Mouse (Mus musculus) left cerebral cortex, adult 2 months (tissue): ENCODE measurements around the gene Gm16434. TPM values are rescaled to one million over a fixed set of nuclear protein-coding genes. Genes with fewer than 3 reads are reported as not detected.
"Not testable (repeated sequence)": the region's sequence is repeated elsewhere in the genome, so short reads cannot be mapped to it uniquely, and the experiment has no call there.

Experiments used
- DNase-seq, 2 experiments: peaks; one replicate each; pipeline ENCODE4 v3.0.0; 2021 to 2022; ENCODE audit warnings: low spot score in 2 of 2, mixed read lengths in 1 of 2; ENCODE audit errors: extremely low spot score in 1 of 2
- H3K27ac ChIP-seq: fragments of 200-600 bp; 2 replicates; pipeline ENCODE4 v1.8.1; 2022
- H3K4me3 ChIP-seq: fragments of 200-600 bp; 2 replicates; pipeline ENCODE4 v1.8.1; 2022
- CTCF ChIP-seq: fragments of 200-600 bp; IDR thresholded peaks from 2 replicates; pipeline ENCODE4 v1.8.1; 2022; ENCODE audit warnings: antibody characterized with exemption, mild to moderate bottlenecking, moderate library complexity
- intact Hi-C: fragments of 180-260 bp; cut with DNase I; formaldehyde crosslinking; loops from one replicate; pipeline ENCODE4 v1.15.1; 2025
- long read RNA-seq, 2 experiments: library from polyadenylated mRNA; stranded (forward); transcript quantifications; one replicate each; pipeline ENCODE4 v2.0.0; 2021; ENCODE audit warnings: borderline mapping rate in 2 of 2
- total RNA-seq, 2 experiments: library from RNA; stranded (reverse); gene quantifications; 2 replicates each; pipeline ENCODE4 v1.2.3; 2021

Gm16434 gene
- total RNA-seq = not detected
- long read RNA-seq, experiment 1 = 0 reads
- long read RNA-seq, experiment 2 = 0 reads

- H3K27ac ChIP-seq, DNase-seq, H3K4me3 ChIP-seq, intact Hi-C loops: not testable (repeated sequence)
These were observed at the start of gene Gm16434 for GRCm38 (mm10) chr14:7194440-7194839. Gm16434 (minus strand) TSS chr14:7194540.

- H3K4me3 ChIP-seq, intact Hi-C loops, DNase-seq, H3K27ac ChIP-seq: not testable (repeated sequence)
- TF ChIP-seq CTCF = peak; percentile 41
These were observed 49.2 kb upstream of the Gm16434 start for GRCm38 (mm10) chr14:7243498-7243897.

- H3K27ac ChIP-seq, intact Hi-C loops, H3K4me3 ChIP-seq: not testable (repeated sequence)
- DNase-seq = peak; percentile 6 to 10
These were observed 5.7 kb upstream of the Gm16434 start for GRCm38 (mm10) chr14:7200070-7200469.

- H3K4me3 ChIP-seq, H3K27ac ChIP-seq, intact Hi-C loops: not testable (repeated sequence)
- DNase-seq = peak; percentile 7 to 10
These were observed 19.8 kb downstream of the Gm16434 start, which contains the start of gene Gm3512 for GRCm38 (mm10) chr14:7174483-7174971. Gm3512 (minus strand) TSS chr14:7174533.

Other genes starting within 250 kb of the Gm16434 start
- gene Gm6356, start 220.7 kb downstream of the Gm16434 start, total RNA-seq = not detected
- gene Gm10406, start 167.1 kb downstream of the Gm16434 start, total RNA-seq = under 1 TPM; 0.51 to 0.72 TPM
- not detected for gene Gm3685, start 149.6 kb downstream of the Gm16434 start, total RNA-seq
- 1 to 10 TPM; 1.9 to 3.4 TPM for gene Gm3696, start 93.9 kb downstream of the Gm16434 start, total RNA-seq
- not detected for gene Gm6676, start 69.1 kb downstream of the Gm16434 start, total RNA-seq
- gene Gm3512, start 20.0 kb downstream of the Gm16434 start, total RNA-seq = 1 to 10 TPM; 1.4 to 1.6 TPM
- not detected for gene Gm3727, start 70.2 kb upstream of the Gm16434 start, total RNA-seq
- under 1 TPM; 0.56 to 0.57 TPM for gene Gm3739, start 120.5 kb upstream of the Gm16434 start, total RNA-seq
- not detected for gene Gm5797, start 137.9 kb upstream of the Gm16434 start, total RNA-seq
- not detected for gene Gm8374, start 170.6 kb upstream of the Gm16434 start, total RNA-seq